Mouse (Mus musculus) left cerebral cortex, adult 8-10 months (tissue): Measurements from ENCODE around the gene Tmem184a. TPM values are rescaled to one million over a fixed set of nuclear protein-coding genes. Genes with fewer than 3 reads are reported as not detected.
A peak's percentile ranks its signal among the peaks of the same experiment; 100 is the strongest.

Experiments used
- DNase-seq, 2 experiments: peaks; one replicate each; pipeline ENCODE4 v3.0.0; 2022; ENCODE audit warnings: low spot score in 2 of 2
- total RNA-seq, 4 experiments: library from RNA; stranded (reverse); gene quantifications; 2 replicates each; pipeline ENCODE4 v1.2.4; 2022

Gene Tmem184a
- total RNA-seq, 4 experiments from 2014 or later, result 0.27 to 0.50 (median 0.39) TPM; not detected in 1

GRCm38 (mm10) chr5:139813963-139814381, 5.7 kb downstream of the Tmem184a start:
- DNase-seq, result no peak

DNA sequence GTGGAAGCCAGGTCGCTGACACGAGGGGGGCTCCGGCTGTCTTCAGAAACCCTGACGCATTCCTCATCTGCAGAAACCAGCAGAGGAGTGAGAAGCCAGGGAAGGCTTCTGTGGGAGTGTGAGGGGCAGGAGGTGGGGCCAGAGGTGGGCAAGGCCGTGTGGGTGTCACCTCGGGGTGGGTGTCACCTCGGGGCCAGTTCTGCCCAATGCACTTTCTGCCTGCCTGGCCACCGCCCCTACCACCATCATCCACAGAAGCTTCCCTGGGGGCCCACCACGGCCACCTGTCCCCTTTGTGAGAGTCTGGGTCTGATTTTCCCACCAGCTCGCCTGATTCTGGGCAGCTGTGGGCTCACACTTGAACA, 6.6 kb downstream of the Tmem184a start:
- no peak for DNase-seq

DNA sequence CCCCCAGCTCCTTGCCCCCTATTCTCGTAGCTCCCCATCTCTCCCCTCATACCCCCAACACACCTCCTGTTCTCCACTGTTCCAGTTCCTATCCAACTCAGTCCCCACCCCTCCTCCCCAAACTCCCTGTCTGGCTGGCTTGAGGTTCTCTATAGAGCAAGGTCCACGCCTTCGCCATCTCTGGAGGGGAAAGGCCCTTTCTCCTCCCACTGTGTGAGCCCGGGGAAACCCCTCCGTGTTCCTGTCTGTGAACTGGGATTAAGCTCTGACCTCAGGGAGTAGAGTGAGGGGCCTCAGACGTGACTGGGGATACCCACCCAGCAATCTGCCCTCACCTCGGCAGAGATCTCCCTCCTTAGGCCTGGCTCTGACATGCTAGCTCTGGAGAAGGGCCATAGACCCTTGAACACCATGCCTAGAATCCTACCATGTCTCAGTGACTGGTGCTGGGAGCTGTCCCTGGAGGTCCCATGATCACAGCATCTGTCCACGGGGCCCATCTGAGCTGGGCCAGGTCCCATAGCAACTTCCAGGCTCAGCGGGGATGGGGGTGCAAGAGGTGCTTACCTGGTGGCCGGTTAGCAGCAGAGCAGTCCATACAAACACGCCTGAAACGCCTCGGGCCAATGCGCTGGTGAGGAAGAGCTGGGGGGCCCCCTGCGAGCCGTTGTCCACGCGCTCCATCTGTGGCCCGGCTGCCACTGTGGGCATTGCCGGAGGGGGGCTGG, 7.2 kb downstream of the Tmem184a start:
- DNase-seq, result no peak

- DNase-seq, result no peak
Measured at GRCm38 (mm10) chr5:139811677-139812397, 7.9 kb downstream of the Tmem184a start.

- DNase-seq, result no peak
Measured at GRCm38 (mm10) chr5:139809397-139809796, 10.3 kb downstream of the Tmem184a start.

DNA sequence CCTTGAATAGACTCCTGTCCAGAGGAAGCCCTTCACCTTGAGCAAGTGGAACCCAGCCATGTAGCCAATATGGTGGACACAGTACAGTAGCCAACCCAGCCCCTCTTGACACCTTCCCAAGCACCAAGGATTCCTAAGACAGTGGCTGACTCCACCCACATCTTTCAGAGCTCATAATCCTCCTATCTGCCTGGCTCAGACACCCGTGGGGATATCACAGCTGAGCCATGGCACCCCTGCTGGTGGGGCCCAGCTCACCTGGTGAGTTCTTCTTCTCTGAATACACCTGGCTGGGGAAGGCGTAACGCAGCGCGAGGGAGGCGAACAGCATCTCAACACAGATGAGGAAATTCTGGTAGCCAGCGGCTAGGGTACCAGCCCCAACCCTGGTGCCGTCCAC, 13.8 kb downstream of the Tmem184a start:
- no peak for DNase-seq

DNA sequence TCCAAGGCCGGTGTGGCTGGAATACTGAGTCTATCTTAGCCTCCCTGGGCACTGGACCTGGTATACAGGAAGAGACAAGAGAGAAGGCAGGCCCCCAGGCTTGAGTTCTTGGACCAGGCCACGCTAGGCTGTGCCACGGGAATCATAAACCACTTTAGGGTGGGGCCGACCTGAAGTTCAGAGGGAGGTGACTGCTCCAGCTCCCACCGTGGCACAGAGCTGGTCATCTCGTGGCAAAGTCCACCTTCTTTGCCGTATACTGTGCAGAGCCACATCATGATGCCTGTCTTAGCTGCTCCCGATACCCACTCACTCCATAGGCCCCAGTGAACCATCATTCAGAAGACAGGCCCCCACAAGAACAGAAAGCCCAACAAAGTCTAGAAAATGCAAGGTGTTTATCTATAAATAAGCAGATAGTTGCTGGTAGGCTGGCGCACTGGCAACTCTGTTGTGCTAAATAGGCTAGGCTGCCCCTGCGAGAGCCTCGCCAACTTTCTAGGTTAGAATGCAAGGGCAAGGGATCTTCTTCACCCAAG, 15.1 kb downstream of the Tmem184a start:
- no peak for DNase-seq

GRCm38 (mm10) chr5:139804107-139804551, 15.6 kb downstream of the Tmem184a start:
- no peak for DNase-seq

GRCm38 (mm10) chr5:139803601-139804102, 16.1 kb downstream of the Tmem184a start:
- DNase-seq, result no peak

GRCm38 (mm10) chr5:139803165-139803564, 16.6 kb downstream of the Tmem184a start:
- DNase-seq, result no peak

DNA sequence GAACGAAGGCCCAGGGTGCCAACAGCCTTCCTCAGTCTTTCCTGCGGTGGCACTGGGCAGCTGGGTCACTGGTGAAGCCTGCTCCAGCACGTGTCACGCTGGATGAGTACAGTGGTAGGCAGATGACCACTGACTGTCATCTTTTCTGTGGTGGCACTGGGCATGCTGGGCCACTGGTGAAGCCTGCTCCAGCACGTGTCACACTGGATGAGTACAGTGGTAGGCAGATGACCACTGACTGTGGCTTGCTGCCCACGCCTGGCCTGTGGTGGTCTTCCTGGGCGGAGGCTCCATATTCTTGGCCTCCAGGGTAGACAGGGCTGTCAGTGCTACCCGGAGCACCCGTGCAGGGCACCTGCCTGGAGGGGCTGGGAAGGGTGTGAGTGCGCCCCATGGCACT, 17.8 kb downstream of the Tmem184a start:
- no peak for DNase-seq

GRCm38 (mm10) chr5:139801231-139801630, 18.5 kb downstream of the Tmem184a start:
- DNase-seq, result no peak

- DNase-seq, result no peak
Measured at GRCm38 (mm10) chr5:139799801-139800590, 19.7 kb downstream of the Tmem184a start.

DNA sequence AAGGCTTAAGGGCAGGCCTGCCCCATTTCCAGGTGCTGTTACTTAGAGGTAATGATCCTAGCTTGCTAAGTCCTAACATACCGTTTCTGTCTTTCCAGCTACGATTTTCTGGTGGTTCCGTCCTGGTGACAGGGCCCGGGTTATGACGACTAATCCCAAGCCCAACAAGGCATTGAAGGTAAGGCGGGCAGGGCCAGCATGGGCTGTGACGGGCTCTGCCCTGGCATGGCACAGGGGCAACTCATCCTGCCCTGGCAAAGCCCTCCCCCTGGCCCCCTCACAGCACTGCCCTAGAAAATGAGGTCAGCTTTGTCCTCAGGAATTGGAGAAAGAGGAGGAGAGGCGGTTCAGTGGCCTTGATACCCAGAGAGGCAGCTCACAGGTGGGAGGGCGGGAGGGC, 20.7 kb downstream of the Tmem184a start:
- no peak for DNase-seq

- no peak for DNase-seq
Measured at GRCm38 (mm10) chr5:139798168-139798900, 21.4 kb downstream of the Tmem184a start.

DNA sequence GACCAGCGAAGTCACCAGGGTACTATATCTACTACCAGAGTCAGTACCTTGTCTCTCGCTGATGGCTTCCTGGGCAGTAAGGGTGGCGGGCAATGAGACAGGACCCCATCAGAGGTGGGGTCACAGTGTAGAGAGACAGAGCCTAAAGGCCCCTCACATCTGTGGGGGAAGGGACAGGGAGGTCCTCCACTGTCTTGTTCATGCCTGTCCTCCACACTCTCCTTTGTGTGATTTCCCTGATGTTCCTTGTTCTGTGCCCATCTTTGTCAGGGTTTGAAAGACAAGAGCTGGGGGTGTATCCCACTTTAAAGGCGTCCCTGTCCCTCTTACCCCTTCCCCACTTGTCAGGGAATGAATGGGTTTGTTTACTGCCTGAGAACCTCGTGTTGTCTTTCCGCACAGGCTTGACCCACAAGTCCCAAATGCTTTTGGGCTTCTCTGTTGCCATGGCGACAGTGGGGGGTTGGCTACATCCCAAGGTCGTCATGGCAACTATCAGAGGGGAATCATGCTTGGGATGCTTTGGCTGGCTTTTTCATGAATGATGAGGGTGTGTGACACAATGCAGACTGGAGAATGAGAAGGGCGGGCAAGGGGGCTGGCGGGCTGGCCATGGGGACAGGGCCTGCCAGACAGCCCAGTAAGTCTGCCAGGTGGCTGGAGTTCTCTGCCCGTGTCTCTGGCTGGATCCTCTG, 22.1 kb downstream of the Tmem184a start:
- DNase-seq, result peak; percentile 65 to 78

DNA sequence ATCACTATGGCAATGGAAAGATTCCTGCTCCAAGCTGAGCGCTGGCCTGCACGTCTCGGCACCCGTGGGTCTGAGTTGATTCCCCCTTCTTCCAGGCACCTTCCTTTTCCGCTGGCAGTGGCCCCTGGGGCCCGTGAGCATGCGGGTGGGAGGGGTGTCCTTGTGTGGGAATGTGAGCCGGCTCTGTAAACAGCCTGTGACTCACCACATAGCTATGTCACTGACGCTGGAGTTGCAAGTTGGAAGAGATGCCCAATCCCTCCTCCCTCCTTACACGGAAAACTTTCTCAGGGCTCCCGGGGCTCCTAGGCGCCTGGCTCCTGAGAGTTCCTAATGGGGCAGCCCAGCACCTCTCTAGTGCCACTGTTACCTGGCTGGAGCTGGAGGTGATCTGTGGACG, 22.8 kb downstream of the Tmem184a start:
- peak in 1 of 2 experiments; percentile 75 for DNase-seq

- no peak for DNase-seq
Measured at GRCm38 (mm10) chr5:139796001-139796620, 23.6 kb downstream of the Tmem184a start.

DNA sequence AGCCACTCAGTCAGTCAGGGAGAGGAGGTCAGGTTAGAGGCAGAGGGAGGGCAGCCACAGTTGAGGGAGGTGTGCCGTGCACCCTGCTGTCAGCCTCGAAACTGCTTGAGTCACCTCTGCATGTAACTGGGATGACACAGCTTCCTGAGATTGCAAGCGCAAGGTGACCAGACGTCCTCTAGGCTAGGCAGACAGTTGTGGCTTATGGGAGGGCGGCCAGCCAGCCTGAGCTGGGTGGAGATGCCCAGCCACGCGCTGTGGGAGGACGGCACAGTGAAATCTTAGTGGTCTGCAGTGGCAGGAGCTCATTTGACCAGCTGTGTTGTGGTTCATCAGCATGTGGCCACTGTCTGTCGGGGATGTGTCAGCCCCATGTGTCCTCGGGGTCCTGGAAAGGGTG, 24.8 kb downstream of the Tmem184a start:
- no peak for DNase-seq

- no peak for DNase-seq
Measured at GRCm38 (mm10) chr5:139794137-139794536, 25.6 kb downstream of the Tmem184a start.
